Mouse (Mus musculus): ENCODE results near the gene Gm14226. TPM values are rescaled to one million over a fixed set of nuclear protein-coding genes. Genes with fewer than 3 reads are reported as not detected.

Gm14226 gene
- total RNA-seq, 2 experiments from 2014 or later: 0.25 to 0.26 TPM

Other genes starting within 250 kb of the Gm14226 start
- not detected for gene Gm14214, start 248.2 kb upstream of the Gm14226 start, total RNA-seq (2021)
- gene Raly, start 227.2 kb upstream of the Gm14226 start, total RNA-seq (2021): 10 to 100 TPM; 70.8 to 74.2 TPM
- gene a, start 226.9 kb upstream of the Gm14226 start, total RNA-seq (2021): not detected
- 10 to 100 TPM; 54.2 to 55.6 TPM for gene Eif2s2, start 125.3 kb upstream of the Gm14226 start, total RNA-seq (2021)
- gene Ahcy, start 56.2 kb downstream of the Gm14226 start, total RNA-seq (2021): 10 to 100 TPM; 15.4 TPM
- gene Itch, start 115.2 kb downstream of the Gm14226 start, total RNA-seq (2021): 10 to 100 TPM; 56.5 to 57.7 TPM
- 100 to 1,000 TPM; 321 to 331 TPM for gene Dynlrb1, start 218.3 kb downstream of the Gm14226 start, total RNA-seq (2021)

Data from layer of hippocampus, postnatal 25 days (tissue).